Mouse (Mus musculus): ENCODE data around the gene Pgm3. TPM values are rescaled to one million over a fixed set of nuclear protein-coding genes. Genes with fewer than 3 reads are reported as not detected.

Gene Pgm3
- total RNA-seq, 2 experiments from 2014 or later = 5.7 to 6.4 TPM

GRCm38 (mm10) chr9:86572196-86572595 is 554 bp upstream of the Pgm3 start:
- peak; percentile 24 for DNase-seq
- intact Hi-C loops (cut with DNase I; ENCODE audit: low total_unique reads) = no loop called here

GRCm38 (mm10) chr9:86570946-86571345 is 696 bp downstream of the Pgm3 start:
- intact Hi-C loops (cut with DNase I; ENCODE audit: low total_unique reads) = no loop called here
- no peak for DNase-seq

GRCm38 (mm10) chr9:86570261-86570890 is 1.3 kb downstream of the Pgm3 start:
- no peak for DNase-seq
- intact Hi-C loops (cut with DNase I; ENCODE audit: low total_unique reads) = no loop called here

GRCm38 (mm10) chr9:86569314-86569910 is 2.2 kb downstream of the Pgm3 start:
- intact Hi-C loops (cut with DNase I; ENCODE audit: low total_unique reads) = no loop called here

GRCm38 (mm10) chr9:86560543-86560942 is 11.1 kb downstream of the Pgm3 start:
- no peak for DNase-seq
- intact Hi-C loops (cut with DNase I; ENCODE audit: low total_unique reads) = no loop called here

More at GRCm38 (mm10) chr9:86569314-86569910, 2.2 kb downstream of the Pgm3 start:
- no peak for DNase-seq

- DNase-seq = no peak
- intact Hi-C loops (cut with DNase I; ENCODE audit: low total_unique reads) = loop anchor here (10.0 kb wide), 1 partner anchor 60 kb away; no protein-coding TSS in a partner anchor
These were observed 17.0 kb downstream of the Pgm3 start for GRCm38 (mm10) chr9:86554641-86555040.

- intact Hi-C loops (cut with DNase I; ENCODE audit: low total_unique reads) = loop anchor here (10.0 kb wide), 1 partner anchor 59 kb away; no protein-coding TSS in a partner anchor
- no peak for DNase-seq
These were observed 17.8 kb downstream of the Pgm3 start for GRCm38 (mm10) chr9:86553886-86554285.

GRCm38 (mm10) chr9:86550717-86551116 is 20.9 kb downstream of the Pgm3 start:
- no peak for DNase-seq
- intact Hi-C loops (cut with DNase I; ENCODE audit: low total_unique reads) = loop anchor here (10.0 kb wide), 1 partner anchor 56 kb away; no protein-coding TSS in a partner anchor

- intact Hi-C loops (cut with DNase I; ENCODE audit: low total_unique reads) = loop anchor here (10.0 kb wide), 1 partner anchor 55 kb away; no protein-coding TSS in a partner anchor
- DNase-seq = no peak
These were observed 21.9 kb downstream of the Pgm3 start for GRCm38 (mm10) chr9:86549637-86550162.

- no peak for DNase-seq
- intact Hi-C loops (cut with DNase I; ENCODE audit: low total_unique reads) = no loop called here
These were observed 27.1 kb downstream of the Pgm3 start for GRCm38 (mm10) chr9:86544559-86544958.

- DNase-seq = no peak
- intact Hi-C loops (cut with DNase I; ENCODE audit: low total_unique reads) = no loop called here
These were observed 28.2 kb downstream of the Pgm3 start for GRCm38 (mm10) chr9:86543451-86543850.

GRCm38 (mm10) chr9:86534071-86534470 is 37.6 kb downstream of the Pgm3 start:
- intact Hi-C loops (cut with DNase I; ENCODE audit: low total_unique reads) = no loop called here
- DNase-seq = no peak

- no peak for DNase-seq
- intact Hi-C loops (cut with DNase I; ENCODE audit: low total_unique reads) = no loop called here
These were observed 46.0 kb downstream of the Pgm3 start for GRCm38 (mm10) chr9:86525600-86525999.

GRCm38 (mm10) chr9:86522335-86522734 is 49.3 kb downstream of the Pgm3 start:
- intact Hi-C loops (cut with DNase I; ENCODE audit: low total_unique reads) = no loop called here
- DNase-seq = no peak

GRCm38 (mm10) chr9:86514798-86515197 is 56.8 kb downstream of the Pgm3 start:
- no peak for DNase-seq
- intact Hi-C loops (cut with DNase I; ENCODE audit: low total_unique reads) = no loop called here

- intact Hi-C loops (cut with DNase I; ENCODE audit: low total_unique reads) = no loop called here
- no peak for DNase-seq
These were observed 57.3 kb downstream of the Pgm3 start for GRCm38 (mm10) chr9:86514390-86514789.

GRCm38 (mm10) chr9:86513733-86514132 is 57.9 kb downstream of the Pgm3 start:
- intact Hi-C loops (cut with DNase I; ENCODE audit: low total_unique reads) = no loop called here
- no peak for DNase-seq

- intact Hi-C loops (cut with DNase I; ENCODE audit: low total_unique reads) = no loop called here
- no peak for DNase-seq
These were observed 64.2 kb downstream of the Pgm3 start for GRCm38 (mm10) chr9:86507437-86507836.
